In the genomic region with DNA sequence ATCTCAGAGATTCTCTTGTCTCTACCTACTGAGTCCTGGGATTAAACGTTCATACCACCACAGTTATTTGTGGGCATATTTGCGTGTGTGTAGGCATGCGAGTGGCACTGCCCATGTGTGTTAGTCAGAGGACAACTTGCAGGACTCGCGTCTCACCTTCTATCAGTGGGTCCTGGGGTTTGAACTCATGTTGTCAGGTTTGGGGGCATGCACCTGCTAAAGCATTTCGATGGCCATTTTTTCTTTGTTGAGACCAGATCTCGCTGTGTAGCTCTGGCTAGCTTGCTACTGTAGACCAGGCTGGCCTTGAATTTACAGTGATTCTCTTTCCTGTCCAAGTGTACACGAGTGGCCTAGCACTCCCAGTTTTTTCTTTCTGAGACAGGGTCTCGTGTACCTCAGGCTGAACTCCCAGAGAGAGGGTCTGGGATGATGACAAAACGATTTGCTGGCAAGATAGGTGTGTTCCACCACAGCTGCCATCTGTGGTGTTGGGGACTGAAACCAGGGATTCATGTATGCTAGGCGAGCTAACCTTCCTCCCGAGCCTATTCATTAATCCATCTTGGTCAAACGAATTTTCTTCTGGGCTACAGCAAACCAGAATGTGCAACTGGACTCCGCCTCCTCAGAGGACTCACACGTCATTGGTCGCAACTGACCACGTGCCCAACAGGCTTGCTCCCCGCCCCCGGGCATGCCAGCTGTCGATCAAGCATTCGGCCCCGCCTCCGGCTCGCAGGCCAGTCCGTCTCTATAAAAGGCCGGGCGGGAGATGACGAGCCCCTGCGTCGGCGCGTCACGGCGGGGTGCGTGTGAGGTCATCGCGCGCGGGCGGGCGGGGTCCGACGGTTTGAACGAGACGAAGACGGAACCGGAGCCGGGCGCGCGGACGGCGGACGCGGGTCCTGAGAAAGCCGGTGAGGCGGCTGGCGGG, we compare ENCODE assay signal across 8 mouse cellular contexts. TPM values are rescaled to one million over a fixed set of nuclear protein-coding genes. Genes with fewer than 3 reads are reported as not detected.
DNase-seq lines count a peak whose midpoint lies in the region; ATAC-seq and TF ChIP-seq lines count a peak whose summit lies in the region.

Gene Mapre1 (plus strand): TSS at position 775 of the 937 bp plus-strand sequence.

- H3K4me1 ChIP-seq in MEL (ENCODE audit: control insufficient read depth in 1 of 2, insufficient read depth in 2 of 2, low read length in 2 of 2) = peaks cover 7 to 10% of the 10 kb centered on the region in 2 experiments
- peaks cover 4% of the 10 kb centered on the region for H3K4me1 ChIP-seq in cerebellum, adult 2 months (ENCODE audit: control insufficient read depth, insufficient read depth, low read length)
- H3K4me1 ChIP-seq in forebrain, postnatal 0 days (ENCODE audit: insufficient read depth) = peaks cover 21% of the 10 kb centered on the region
- H3K4me1 ChIP-seq in lung, embryonic 15.5 days = peaks cover 23% of the 10 kb centered on the region

- H3K4me3 ChIP-seq in MEL (ENCODE audit: control insufficient read depth in 1 of 2, insufficient read depth in 1 of 2, low read depth in 2 of 2, low read length in 2 of 2) = peak within 1 kb of the TSS; percentile 81 to 89
- peak within 1 kb of the TSS; percentile 87 for H3K4me3 ChIP-seq in cerebellum, adult 2 months (replicated peaks; ENCODE audit: insufficient read depth, low read depth, low read length)
- H3K4me3 ChIP-seq in forebrain, postnatal 0 days (ENCODE audit: low read depth, low read length) = peak within 1 kb of the TSS; percentile 88
- H3K4me3 ChIP-seq in lung, embryonic 15.5 days = peak within 1 kb of the TSS; percentile 78

- TF ChIP-seq CTCF in MEL (IDR thresholded peaks at IDR 0.05 in 2 of 3, conservative IDR thresholded peaks at IDR 0.05 in 1 of 3; ENCODE audit: control insufficient read depth in 1 of 3, insufficient read depth in 1 of 3, low read depth in 2 of 3, low read length in 3 of 3, poor library complexity in 1 of 3, severe bottlenecking in 1 of 3) = no peak
- TF ChIP-seq CTCF in cerebellum, adult 2 months (IDR thresholded peaks at IDR 0.05; ENCODE audit: borderline replicate concordance, insufficient read depth, low read depth, low read length) = no peak
- TF ChIP-seq CTCF in forebrain, postnatal 0 days (IDR thresholded peaks at IDR 0.05; ENCODE audit: low read depth) = no peak

- TF ChIP-seq POLR2A in MEL (IDR thresholded peaks at IDR 0.05; ENCODE audit: control insufficient read depth in 1 of 2, insufficient read depth in 1 of 2, low read depth in 1 of 2, low read length in 2 of 2, poor library complexity in 1 of 2) = peak; percentile 78 to 94
- TF ChIP-seq POLR2A in cerebellum, adult 2 months (IDR thresholded peaks at IDR 0.05; ENCODE audit: borderline replicate concordance, insufficient read depth, low read length) = peak; percentile 92; the same call in 1 of the 2 replicates

- H3K27me3 ChIP-seq in MEL (ENCODE audit: control insufficient read depth in 1 of 2, insufficient read depth in 2 of 2, low read length in 2 of 2) = no peaks in the 10 kb centered on the region
- H3K27me3 ChIP-seq in cerebellum, adult 2 months (ENCODE audit: control insufficient read depth, insufficient read depth, low read length) = no peaks in the 10 kb centered on the region
- no peaks in the 10 kb centered on the region for H3K27me3 ChIP-seq in forebrain, postnatal 0 days (ENCODE audit: insufficient read depth, low read length)
- no peaks in the 10 kb centered on the region for H3K27me3 ChIP-seq in lung, embryonic 15.5 days

- peak within 1 kb of the TSS; percentile 73 for H3K27ac ChIP-seq in MEL (ENCODE audit: control insufficient read depth, low read depth, low read length)
- peak within 1 kb of the TSS; percentile 80 for H3K27ac ChIP-seq in cerebellum, adult 2 months (ENCODE audit: insufficient read depth, low read length)
- H3K27ac ChIP-seq in forebrain, postnatal 0 days (ENCODE audit: low read depth, low read length) = peak within 1 kb of the TSS; percentile 97
- peak within 1 kb of the TSS; percentile 92 for H3K27ac ChIP-seq in lung, embryonic 15.5 days

- no peak for TF ChIP-seq RAD21 in MEL (IDR thresholded peaks at IDR 0.05; ENCODE audit: low read depth, low read length)

- peaks cover under 1 to 17% of the 10 kb centered on the region in 2 experiments; a peak in 3 of 4 replicates for H3K36me3 ChIP-seq in MEL (ENCODE audit: control insufficient read depth in 1 of 2, insufficient read depth in 2 of 2, low read length in 2 of 2)
- no peaks in the 10 kb centered on the region for H3K36me3 ChIP-seq in forebrain, postnatal 0 days (ENCODE audit: insufficient read depth)
- H3K36me3 ChIP-seq in lung, embryonic 15.5 days = no peaks in the 10 kb centered on the region

- ATAC-seq in forebrain, postnatal 0 days = peak; percentile 98
- peak; percentile 99 for ATAC-seq in lung, embryonic 15.5 days (ENCODE audit: borderline replicate concordance, extremely low read depth, low FRiP score, low TSS enrichment)

- DNase-seq in MEL (ENCODE audit: low read depth, low spot score) = peak; percentile 99
- peak; percentile 100 for DNase-seq in cerebellum, adult 2 months
- DNase-seq in forebrain, postnatal 0 days = peak; percentile 100
- DNase-seq in heart, postnatal 4 days = peak; percentile 100
- peak; percentile 99 for DNase-seq in layer of hippocampus, adult 8-10 months (ENCODE audit: low spot score in 2 of 2)
- DNase-seq in ovary, adult 18-20 months (ENCODE audit: low spot score) = peak; percentile 99
- peak; percentile 98 for DNase-seq in thymus, postnatal 0 days (ENCODE audit: low spot score)

- H3K9me3 ChIP-seq in MEL (replicated peaks; ENCODE audit: insufficient read depth, low read length) = no peaks in the 10 kb centered on the region
- no peaks in the 10 kb centered on the region for H3K9me3 ChIP-seq in forebrain, postnatal 0 days (ENCODE audit: low read length)
- H3K9me3 ChIP-seq in lung, embryonic 15.5 days = no peaks in the 10 kb centered on the region

- H3K9ac ChIP-seq in MEL (ENCODE audit: control insufficient read depth, low read depth, low read length, poor library complexity, severe bottlenecking) = peak within 1 kb of the TSS; percentile 95
- peak within 1 kb of the TSS; percentile 92 for H3K9ac ChIP-seq in forebrain, postnatal 0 days
- H3K9ac ChIP-seq in lung, embryonic 15.5 days = peak within 1 kb of the TSS; percentile 93

- 0 out of 4 replicates have a peak, but pooled peaks of 1 of the 2 experiments have one; percentile 9 for TF ChIP-seq EP300 in MEL (IDR thresholded peaks at IDR 0.05; ENCODE audit: low read depth in 1 of 2, low read length in 2 of 2)

- H3K4me2 ChIP-seq in forebrain, postnatal 0 days (ENCODE audit: low read depth) = peak within 1 kb of the TSS; percentile 68
- peak within 1 kb of the TSS; percentile 76 for H3K4me2 ChIP-seq in lung, embryonic 15.5 days

- peaks cover 46% of the 10 kb centered on the region for H3K79me2 ChIP-seq in MEL (ENCODE audit: control insufficient read depth, insufficient read depth, low read length, poor library complexity)

- WGBS in cerebellum, adult 2 months = 10% methylated on average over 58 of the region's 58 CpGs
- 13% methylated on average over 57 of the region's 58 CpGs for WGBS in forebrain, postnatal 0 days
- WGBS in lung, embryonic 15.5 days = 10% methylated on average over 58 of the region's 58 CpGs

TF ChIP-seq in MEL, 35 proteins besides CTCF, POLR2A, EP300 and RAD21 (continues in another document):
- TF ChIP-seq GATA1 (IDR thresholded peaks at IDR 0.05; ENCODE audit: low read depth, low read length) (no peak), GABPA (IDR thresholded peaks at IDR 0.05; ENCODE audit: low read depth, low read length) (0 out of 2 replicates have a peak, but pooled peaks have one; percentile 21), MAZ (IDR thresholded peaks at IDR 0.05; ENCODE audit: low read depth, low read length) (no peak; the same call in 1 of the 2 replicates), UBTF (IDR thresholded peaks at IDR 0.05; ENCODE audit: borderline replicate concordance, insufficient read depth, low read depth, low read length) (no peak), TAL1 (IDR thresholded peaks at IDR 0.05; ENCODE audit: low read length) (no peak), TBP (IDR thresholded peaks at IDR 0.05; ENCODE audit: low read depth, low read length) (peak; percentile 89), ZNF384 (IDR thresholded peaks at IDR 0.05; ENCODE audit: low read depth, low read length) (no peak), MYC (IDR thresholded peaks at IDR 0.05; ENCODE audit: low read depth, low read length) (peak; percentile 63; the same call in 1 of the 2 replicates), ZKSCAN1 (IDR thresholded peaks at IDR 0.05; ENCODE audit: low read depth, low read length) (no peak), MEF2A (IDR thresholded peaks at IDR 0.05; ENCODE audit: extremely low read depth, insufficient replicate concordance, low read depth, low read length, poor library complexity, severe bottlenecking) (no peak), USF1 (IDR thresholded peaks at IDR 0.05; ENCODE audit: low read depth, low read length) (peak; percentile 100), NRF1 (IDR thresholded peaks at IDR 0.05; ENCODE audit: insufficient read depth, low read depth, low read length, poor library complexity, severe bottlenecking) (peak; percentile 65), ELF1 (IDR thresholded peaks at IDR 0.05; ENCODE audit: low read depth, low read length) (no peak), POLR2AphosphoS2 (IDR thresholded peaks at IDR 0.05; ENCODE audit: low read length) (peak; percentile 96), ETS1 (IDR thresholded peaks at IDR 0.05; ENCODE audit: low read depth, low read length) (no peak), CHD2 (IDR thresholded peaks at IDR 0.05; ENCODE audit: low read length) (no peak), MXI1 (IDR thresholded peaks at IDR 0.05; ENCODE audit: low read depth, low read length) (peak; percentile 17; the same call in 1 of the 2 replicates), KAT2A (conservative IDR thresholded peaks at IDR 0.05; ENCODE audit: low read depth, low read length) (no peak), MAFK (IDR thresholded peaks at IDR 0.05; ENCODE audit: borderline replicate concordance, low read depth, low read length) (no peak), HCFC1 (IDR thresholded peaks at IDR 0.05; ENCODE audit: low read depth, low read length) (peak; percentile 73)

RNA-seq across cellular contexts. Expression of gene Mapre1, which starts in this region (rescaled TPM):
- total RNA-seq in MEL (2012; rRNA removed) = 57.7 and 60.0 TPM in 2 replicates
- polyA plus RNA-seq in MEL (2012; ENCODE audit: insufficient read depth in 1 of 2, insufficient read length in 2 of 2, low read depth in 1 of 2, low replicate concordance in 2 of 2, missing spikeins in 1 of 2) = 10 to 100 TPM in 1 of 2 experiments, not detected in 1; 94.8 TPM
- 19.6 and 22.8 TPM in 2 replicates for polyA plus RNA-seq in cerebellum, adult 2 months (2012; rRNA removed)
- 97.6 and 117 TPM in 2 replicates for total RNA-seq in forebrain, postnatal 0 days (2014; rRNA removed)
- polyA plus RNA-seq in forebrain, postnatal 0 days (2015; fragmentation: Nextera tagmentation; extraction: Ambion mirVana) = 354 and 411 TPM in 2 replicates
- 100 to 1,000 TPM; 158 to 174 TPM for total RNA-seq in heart, postnatal 4 days (2021)
- total RNA-seq in layer of hippocampus, adult 8-10 months (2022) = 10 to 100 TPM; 71.8 to 84.9 (median 76.6) TPM
- polyA plus RNA-seq in lung, embryonic 15.5 days (2015; fragmentation: Nextera tagmentation; extraction: Ambion mirVana) = 257 and 262 TPM in 2 replicates
- polyA plus RNA-seq in thymus, postnatal 0 days (2015; fragmentation: Nextera tagmentation; extraction: Ambion mirVana) = 281 and 293 TPM in 2 replicates

Comparison
In these comparisons a context has a peak if more than half of its experiments do, and no peak if none do; other contexts are left out.
1. Peak in every context shown above with its lines: DNase-seq, ATAC-seq, H3K4me3 ChIP-seq and H3K27ac ChIP-seq.